Mouse (Mus musculus) brain, adult 10 weeks (tissue): ENCODE data around the gene Cyb5r2. TPM values are rescaled to one million over a fixed set of nuclear protein-coding genes. Genes with fewer than 3 reads are reported as not detected.

ENCODE experiments used
- polyA plus RNA-seq: library from polyadenylated mRNA; stranded (reverse); fragments of 350-450 nt; fragmentation: Illumina TruSeq; extraction: RNeasy Lipid Tissue Mini Kit (QIAGEN cat#74804); gene quantifications from one replicate; pipeline ENCODE4 v1.2.3, GENCODE M21; 2015; ENCODE audit warnings: low read depth, low replicate concordance

The Cyb5r2 gene
- 0.34 TPM for polyA plus RNA-seq

GRCm38 (mm10) chr7:107757308-107758151 is at the start of gene Cyb5r2:
Gene Cyb5r2, minus strand, starts transcription at chr7:107758032.

GRCm38 (mm10) chr7:107801108-107801507 is 43.3 kb upstream of the Cyb5r2 start, which contains the start of gene Ovch2:
Gene Ovch2, minus strand, starts transcription at chr7:107801208.

Other genes with a start within 250 kb of the Cyb5r2 start
- 21.6 TPM for gene Olfml1, start 190.6 kb downstream of the Cyb5r2 start, polyA plus RNA-seq
- 8.3 TPM for gene Ppfibp2, start 162.8 kb downstream of the Cyb5r2 start, polyA plus RNA-seq
- not detected for gene 5330417H12Rik, start 132.9 kb downstream of the Cyb5r2 start, polyA plus RNA-seq
- not detected for gene Ovch2, start 43.2 kb upstream of the Cyb5r2 start, polyA plus RNA-seq
- gene Olfr467, start 54.2 kb upstream of the Cyb5r2 start, polyA plus RNA-seq = not detected
- not detected for gene Olfr469, start 67.5 kb upstream of the Cyb5r2 start, polyA plus RNA-seq
- gene Olfr470, start 89.5 kb upstream of the Cyb5r2 start, polyA plus RNA-seq = not detected
- gene Olfr472, start 139.9 kb upstream of the Cyb5r2 start, polyA plus RNA-seq = not detected
- gene Olfr473, start 172.4 kb upstream of the Cyb5r2 start, polyA plus RNA-seq = not detected
- gene Olfr474, start 196.6 kb upstream of the Cyb5r2 start, polyA plus RNA-seq = not detected
- gene Olfr476, start 206.8 kb upstream of the Cyb5r2 start, polyA plus RNA-seq = not detected
- not detected for gene Olfr477, start 228.7 kb upstream of the Cyb5r2 start, polyA plus RNA-seq